Mouse (Mus musculus) gastrocnemius, postnatal 14 days (tissue): ENCODE measurements around the gene Cerk. TPM values are rescaled to one million over a fixed set of nuclear protein-coding genes. Genes with fewer than 3 reads are reported as not detected.
"Not testable (repeated sequence)": the region's sequence is repeated elsewhere in the genome, so short reads cannot be mapped to it uniquely, and the experiment has no call there.

Source experiments
- DNase-seq: peaks from one replicate; pipeline ENCODE4 v3.0.0; 2021; ENCODE audit warnings: mixed read lengths
- intact Hi-C: fragments of 180-260 bp; cut with DNase I; formaldehyde crosslinking; loops from one replicate; pipeline ENCODE4 v1.15.1; 2025; ENCODE audit warnings: low total_unique reads
- total RNA-seq, 2 experiments: library from RNA; stranded (reverse); gene quantifications; 2 replicates each; pipeline ENCODE4 v1.2.3; 2021

The Cerk gene
- total RNA-seq, 2 experiments from 2014 or later: 6.5 to 7.4 TPM

DNA sequence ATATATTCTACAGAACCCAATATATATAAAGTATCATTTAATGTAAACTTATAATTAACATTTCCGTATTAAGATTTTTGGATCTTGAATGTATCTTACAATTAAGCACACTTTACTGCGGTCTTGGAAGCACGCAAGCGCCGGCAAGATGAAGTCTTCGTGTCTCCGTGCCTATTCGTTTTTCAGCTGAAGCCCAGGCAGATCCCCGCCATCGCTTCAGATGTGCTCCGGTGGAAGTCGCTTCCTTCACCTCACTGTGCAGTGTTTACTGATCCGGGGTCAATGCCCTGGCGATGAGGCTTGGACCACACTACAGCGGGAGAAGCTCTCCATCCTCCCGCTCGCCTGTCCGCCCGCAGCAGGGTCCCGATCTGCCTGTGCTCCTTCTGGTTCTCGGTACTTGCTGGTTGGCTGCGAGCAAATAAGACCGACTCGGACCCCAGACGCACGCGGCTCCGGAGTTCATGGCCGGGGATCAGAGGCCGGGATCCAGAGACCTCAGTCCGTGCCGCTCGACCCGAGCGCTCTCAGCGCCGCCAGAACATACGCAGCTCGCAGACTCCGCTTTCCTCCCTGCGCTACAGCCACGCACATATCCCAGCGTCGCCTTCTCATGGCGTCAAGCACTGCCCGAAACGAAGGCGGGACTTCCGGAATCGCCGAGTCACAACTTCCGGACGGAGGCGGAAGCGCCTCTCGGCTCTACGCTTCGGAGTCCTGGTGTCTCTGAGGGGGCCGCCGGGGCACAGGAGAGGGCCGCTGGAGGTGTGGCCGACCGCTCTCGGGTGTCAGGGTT, 28.0 kb upstream of the Cerk start, which contains the start of gene Tbc1d22a:
Tbc1d22a (plus strand) TSS at position 707 of the 796 bp plus-strand sequence.
- intact Hi-C loops: no loop called here
- peak; percentile 91 for DNase-seq

DNA sequence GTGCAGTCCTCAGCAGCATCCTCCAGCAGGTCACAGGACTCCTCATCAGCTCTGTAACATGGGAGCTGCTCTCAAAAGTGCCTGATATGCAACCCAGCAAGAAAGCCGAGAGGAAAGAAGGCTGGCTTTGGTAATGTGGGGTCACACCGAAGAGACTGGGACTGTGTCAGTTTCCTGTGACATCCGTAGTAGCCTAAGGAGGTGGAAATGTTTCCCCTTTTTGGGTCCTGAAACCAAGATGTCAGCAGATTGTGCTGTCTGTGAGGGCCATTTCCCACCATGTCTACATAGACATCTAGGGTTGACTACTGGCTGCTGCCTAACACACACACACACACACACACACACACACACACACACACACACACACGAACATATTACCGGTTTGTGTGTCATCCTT, 26.3 kb upstream of the Cerk start:
- DNase-seq, intact Hi-C loops: not testable (repeated sequence)

DNA sequence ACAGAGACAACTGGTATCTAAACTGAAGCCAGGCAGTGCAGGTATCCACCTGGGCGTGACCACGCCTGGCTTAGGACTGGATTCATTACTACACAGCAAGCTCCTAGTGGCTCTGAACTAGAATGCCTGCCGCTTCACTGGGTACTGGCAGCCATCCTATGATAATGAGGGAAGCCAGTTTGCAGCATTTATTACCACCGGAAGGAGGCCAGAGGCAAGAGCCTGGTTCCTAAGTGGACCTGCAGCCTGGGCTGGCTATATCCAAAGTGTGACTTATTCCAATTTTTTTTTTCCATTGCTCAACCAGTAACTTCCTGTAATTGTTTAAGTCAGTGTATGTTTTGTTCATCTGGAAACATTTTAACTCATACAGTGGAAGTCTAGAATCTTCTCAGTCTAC, 20.4 kb upstream of the Cerk start:
- no peak for DNase-seq
- intact Hi-C loops: no loop called here

DNA sequence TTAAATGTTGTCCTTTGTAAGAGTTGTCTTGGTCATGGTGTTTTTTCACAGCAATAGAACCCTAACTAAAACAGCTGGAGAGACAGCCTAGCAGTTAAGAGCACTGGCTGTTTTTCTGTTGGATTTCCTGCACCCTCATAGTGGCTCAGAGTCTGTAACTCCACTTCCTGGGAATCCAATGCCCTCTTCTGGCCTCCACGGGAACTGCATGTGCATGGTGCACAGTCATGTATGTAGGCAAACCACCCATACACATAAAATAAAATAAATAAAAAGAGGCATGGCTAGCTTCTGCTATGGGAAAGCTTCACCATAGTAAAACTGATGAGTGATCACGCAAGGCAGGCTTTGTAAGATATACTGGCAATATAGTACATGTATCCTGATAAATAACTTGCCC, 19.4 kb upstream of the Cerk start:
- intact Hi-C loops: no loop called here

DNA sequence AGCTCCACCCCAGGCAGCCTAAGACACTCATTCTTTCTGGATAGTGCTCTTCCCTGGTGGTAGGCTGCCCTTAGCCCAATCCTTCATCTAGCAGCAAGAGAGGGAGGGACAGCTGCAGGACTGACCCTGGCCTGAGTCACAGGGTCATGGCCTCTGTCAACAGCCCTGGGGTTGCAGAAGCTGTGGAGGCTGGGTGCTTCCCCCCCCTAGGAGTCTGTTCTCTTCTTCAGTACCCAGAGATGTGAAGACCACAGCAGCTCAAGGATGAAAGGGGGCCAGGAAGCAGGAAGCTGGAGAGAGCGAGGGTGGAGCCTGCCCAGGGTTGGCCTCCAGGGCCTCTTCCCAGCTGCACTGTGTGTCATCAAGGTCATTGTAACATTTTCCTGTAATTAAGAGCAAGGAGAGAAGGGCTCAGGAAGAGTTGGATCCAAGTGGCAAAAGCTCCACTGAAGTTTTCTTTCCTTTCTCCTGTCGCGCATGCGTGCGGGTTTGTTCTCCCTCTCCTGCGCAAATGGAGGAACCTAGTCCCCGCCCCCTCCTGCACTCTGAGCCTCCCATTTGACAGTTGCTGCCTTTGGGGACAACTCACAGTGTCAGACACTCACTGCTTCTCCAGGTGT, 18.1 kb upstream of the Cerk start:
- peak; percentile 58 for DNase-seq
- intact Hi-C loops: no loop called here

More for the DNA sequence above, 19.4 kb upstream of the Cerk start:
- no peak for DNase-seq

DNA sequence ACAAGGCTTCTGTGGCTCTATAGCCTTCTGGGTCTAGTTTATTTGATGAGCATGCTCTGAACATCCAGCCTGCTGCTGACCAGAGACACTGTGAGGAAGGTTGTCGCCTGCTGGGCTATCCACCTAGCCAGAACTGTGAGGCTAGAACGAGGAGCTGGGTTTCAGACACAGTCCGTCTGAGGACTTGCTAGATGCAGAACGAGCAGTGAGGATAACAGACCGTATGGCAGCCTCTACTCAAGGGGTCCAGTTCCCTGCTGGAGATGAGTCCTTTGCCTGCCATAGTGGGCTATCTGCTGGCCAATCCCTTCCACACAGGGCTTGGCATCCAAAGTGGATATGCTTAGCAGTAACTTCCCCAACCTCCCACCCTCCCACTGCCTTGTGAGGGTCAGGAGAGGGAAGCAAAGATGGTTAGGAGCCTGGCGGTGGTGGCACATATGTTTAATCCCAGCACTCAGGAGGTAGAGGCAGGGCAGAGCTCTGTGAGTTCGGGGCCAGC, 17.4 kb upstream of the Cerk start:
- DNase-seq: no peak
- intact Hi-C loops: no loop called here

DNA sequence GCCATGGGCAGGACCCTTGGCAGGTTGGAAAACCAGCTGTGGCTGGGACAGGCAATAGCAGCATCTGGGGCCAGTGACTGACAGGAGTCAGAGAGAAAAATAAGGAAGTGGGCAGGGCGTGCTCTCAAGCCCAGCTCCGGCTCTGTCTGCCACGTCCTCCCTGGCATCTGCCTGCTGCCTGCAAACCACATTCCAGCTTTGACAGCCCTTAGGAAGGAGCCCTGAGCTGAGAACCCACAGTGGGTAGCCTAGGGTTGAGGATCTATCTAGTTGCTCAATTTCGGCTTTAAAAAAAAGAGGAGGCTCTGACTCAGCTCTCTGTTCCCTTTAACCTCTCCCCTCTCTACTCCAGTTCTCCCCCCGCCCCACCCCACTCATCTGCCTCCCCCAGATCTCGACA, 16.7 kb upstream of the Cerk start:
- intact Hi-C loops: no loop called here
- no peak for DNase-seq

DNA sequence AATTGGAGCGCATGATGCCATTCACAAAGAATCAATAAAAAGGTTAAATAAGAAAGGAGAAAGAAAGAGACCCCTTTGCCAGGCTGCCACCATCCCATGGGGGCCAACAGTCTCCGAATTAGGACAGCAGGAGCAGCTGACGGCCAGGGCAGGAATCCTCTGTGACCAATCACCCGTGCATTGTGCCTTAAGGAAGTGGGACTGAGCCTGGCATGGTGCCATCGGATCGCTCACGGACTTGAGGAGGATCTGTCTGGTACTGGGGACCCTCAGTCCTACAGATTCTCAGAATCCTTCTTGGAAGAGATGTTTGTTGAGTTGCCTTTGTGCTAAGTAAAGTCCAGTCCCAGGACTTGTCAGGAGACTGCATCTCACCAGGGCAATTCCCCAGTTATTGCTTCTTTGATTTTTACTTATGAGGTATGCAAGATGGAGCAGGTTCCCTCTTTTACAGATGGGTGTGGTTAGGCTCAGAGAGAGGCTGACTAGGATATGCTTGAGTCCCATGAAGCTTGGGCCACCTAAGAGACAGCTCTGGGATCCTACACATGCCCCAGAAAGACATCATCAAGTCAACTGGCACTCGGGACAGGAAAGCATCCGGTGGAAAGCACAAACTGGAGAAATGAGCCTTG, 15.9 kb upstream of the Cerk start:
- DNase-seq: peak; percentile 54
- intact Hi-C loops: no loop called here

DNA sequence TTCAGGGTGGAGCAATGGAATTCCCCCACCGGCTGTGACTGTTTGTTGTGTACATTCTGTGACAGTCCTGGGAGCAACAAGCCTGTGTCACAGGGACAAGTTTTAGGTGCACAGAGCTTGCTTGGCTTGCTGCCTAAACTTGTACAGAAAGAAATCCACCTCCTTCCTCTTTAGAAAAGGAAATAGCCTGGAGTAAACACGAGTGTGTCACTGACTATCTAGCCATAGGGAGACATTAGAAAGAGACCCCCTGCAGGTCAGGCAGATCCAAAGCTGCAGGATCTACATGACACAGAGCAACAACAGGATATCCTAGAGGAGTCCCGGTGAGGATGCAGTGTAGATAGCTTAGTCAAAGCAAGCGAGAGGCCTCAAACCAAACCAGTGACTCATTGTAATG, 15.2 kb upstream of the Cerk start:
- DNase-seq: no peak
- intact Hi-C loops: no loop called here

DNA sequence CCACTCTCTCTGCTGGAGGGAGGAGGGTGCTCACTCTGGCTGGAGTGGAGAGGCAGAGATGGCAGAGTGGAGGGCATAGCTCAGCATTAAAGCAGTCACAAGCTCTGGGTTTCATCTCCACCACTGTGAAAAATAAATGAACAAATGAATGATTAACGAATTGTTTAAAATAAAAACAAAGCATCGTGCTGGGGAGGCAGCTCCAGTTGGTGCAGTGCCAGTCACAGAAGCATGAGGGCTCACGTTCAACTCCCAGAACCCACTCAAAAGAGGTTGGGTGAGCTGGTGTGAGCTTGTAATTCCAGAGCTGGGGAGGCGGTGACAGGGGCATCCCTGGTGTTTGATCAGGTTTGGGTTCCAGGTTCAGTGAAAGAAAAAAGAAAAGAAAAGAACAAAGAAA, 14.2 kb upstream of the Cerk start:
- DNase-seq: no peak
- intact Hi-C loops: no loop called here

DNA sequence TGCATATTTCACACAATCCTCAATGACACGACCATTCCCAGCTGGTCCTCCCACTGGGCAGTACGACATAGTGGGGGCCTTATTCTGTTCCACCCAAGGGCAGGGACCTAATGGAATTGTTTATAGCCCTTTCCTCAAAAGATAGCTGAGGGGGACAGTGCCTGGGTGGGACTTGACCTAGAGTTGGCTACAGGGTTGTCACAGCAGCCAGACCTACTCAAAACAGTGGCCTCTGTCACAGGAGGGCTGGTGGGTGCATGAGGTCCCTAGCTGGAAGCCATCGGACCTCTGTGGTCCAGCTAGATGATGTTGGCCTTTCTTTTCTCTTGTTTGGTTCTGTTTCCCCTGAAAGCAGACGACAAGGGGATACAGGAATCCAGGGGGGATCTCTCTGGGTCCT, 13.5 kb upstream of the Cerk start:
- DNase-seq: no peak
- intact Hi-C loops: no loop called here

DNA sequence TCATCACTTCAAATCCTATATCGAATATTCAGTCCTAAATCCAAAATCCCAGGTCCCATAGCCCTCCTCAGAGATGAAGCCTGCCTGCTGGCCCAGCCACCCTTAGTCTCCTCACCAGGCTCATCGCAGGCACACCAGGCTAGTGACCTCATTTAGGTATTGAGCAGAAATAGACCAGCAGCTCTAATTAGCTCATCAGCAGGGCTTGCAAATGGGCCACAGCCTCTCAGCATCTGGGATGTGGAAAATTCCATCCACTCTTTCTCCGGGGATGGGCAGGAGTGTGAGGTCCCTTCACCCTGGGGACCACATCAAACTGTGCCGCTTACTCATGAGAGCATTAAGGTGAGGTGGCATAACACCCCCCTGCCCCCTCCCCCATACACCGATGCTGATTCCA, 13.1 kb upstream of the Cerk start:
- no peak for DNase-seq
- intact Hi-C loops: no loop called here

DNA sequence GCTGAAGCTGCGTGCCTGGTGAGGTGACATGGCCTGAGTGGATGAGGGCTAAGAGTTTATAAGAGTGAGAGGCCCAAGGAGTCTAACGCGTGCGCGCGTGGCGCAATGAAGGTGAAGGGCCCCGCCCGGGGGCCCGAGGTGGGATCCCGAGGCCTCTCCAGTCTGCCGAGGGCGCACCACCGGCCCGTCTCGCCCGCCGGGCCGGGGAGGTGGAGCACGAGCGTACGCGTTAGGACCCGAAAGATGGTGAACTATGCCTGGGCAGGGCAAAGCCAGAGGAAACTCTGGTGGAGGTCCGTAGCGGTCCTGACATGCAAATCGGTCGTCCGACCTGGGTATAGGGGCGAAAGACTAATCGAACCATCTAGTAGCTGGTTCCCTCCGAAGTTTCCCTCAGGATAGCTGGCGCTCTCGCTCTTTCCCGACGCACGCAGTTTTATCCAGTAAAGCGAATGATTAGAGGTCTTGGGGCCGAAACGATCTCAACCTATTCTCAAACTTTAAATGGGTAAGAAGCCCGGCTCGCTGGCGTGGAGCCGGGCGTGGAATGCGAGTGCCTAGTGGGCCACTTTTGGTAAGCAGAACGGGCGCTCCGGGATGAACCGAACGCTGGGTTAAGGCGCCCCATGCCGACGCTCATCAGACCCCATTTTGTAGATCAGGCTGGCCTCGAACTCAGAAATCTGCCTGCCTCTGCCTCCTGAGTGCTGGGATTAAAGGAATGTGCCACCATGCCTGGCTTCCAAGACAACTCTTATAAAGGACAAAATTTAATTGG, 8.9 kb upstream of the Cerk start:
- peak; percentile 48 for DNase-seq
- intact Hi-C loops: not testable (repeated sequence)

DNA sequence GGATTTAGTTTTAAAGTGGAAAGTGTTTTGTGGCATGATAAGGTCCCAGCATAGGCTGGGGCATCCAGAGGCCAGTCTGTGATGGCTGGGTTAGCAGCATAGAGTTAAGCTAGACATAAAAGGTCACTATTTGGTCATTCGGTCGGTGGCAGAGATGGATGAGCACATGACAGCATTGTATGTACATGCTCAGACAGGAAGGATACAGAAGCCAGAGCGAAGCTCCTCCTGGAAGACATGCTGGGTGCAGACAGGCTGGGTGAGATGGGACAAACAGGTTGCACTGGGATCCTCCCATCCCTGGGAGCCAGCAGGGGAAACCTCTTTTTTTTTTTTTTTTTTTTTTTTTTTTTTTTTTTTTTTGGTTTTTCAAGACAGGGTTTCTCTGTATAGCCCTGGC, 6.0 kb upstream of the Cerk start:
- intact Hi-C loops: no loop called here
- no peak for DNase-seq

DNA sequence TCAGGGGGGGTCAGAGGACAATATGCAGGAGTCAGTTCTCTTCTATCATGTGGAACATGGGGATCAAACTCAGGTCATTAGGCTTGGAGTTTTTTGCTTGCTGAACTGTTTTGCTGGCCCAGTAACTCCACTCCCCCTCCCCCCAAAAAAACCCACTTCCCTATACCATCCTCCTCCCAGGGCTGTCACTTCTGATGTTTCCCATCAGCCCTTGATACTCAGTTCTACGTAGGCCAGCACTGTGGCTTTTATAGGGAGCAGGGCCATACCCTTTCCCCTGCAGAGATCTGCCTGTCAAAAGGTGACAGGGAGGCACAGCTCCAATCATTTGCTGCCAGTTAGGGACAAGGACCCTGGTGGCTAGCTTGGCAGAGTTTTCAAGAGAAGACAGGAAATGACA, 5.6 kb upstream of the Cerk start:
- intact Hi-C loops: no loop called here
- DNase-seq: no peak

DNA sequence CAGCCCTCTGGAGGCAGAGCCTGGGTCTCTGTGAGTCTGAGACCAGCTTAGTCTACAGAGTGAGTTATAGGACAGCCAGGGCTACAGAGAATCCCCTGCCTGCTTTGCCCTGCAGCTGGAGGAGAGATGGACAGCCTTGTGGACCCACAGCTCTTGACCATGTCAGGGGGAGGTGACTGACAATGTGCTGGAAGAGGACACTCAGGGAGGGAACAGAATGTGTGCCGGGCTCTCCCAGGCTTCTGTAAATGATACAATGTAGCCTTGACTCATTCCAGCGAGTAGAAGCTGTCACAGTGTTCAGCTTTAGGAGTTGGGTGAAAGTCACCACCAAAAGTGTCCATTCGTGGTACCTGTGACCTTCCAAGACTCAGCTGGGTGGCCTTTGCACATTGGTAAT, 4.4 kb upstream of the Cerk start:
- DNase-seq: no peak
- intact Hi-C loops: no loop called here

DNA sequence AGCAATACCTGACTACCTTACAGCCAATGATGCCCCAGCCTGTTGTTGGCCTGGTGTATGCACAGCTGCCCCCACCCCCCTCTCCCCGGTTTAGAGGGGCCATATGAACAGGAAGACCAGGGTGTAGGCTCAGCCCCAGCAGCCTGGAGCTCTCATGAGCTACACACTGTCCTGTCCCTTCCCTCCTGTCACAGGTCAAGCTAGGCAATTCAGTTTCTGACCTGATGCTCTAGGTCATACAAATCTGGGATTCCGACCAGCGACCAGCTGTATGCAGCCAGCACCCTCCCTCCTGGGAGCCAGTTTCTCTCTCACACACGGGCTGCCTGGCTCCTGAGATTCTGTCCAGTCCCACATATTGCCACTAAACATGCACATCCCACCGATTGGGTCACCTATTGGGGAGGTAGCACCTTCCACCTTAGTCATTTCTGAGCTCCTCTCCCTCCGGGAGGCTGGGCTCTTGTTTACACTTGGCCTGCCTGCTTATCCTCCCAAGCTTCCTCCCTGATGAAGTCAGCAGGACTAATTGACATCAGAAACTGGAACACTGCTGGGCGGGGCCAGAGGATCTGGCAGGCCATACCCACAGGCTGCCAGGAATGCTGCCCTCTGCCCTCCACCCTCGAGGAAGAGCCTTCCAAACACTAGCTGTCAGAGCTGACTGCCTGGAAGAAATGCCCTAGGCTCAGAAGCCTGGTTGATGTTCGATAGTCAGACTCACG, 3.0 kb upstream of the Cerk start:
- intact Hi-C loops: no loop called here
- DNase-seq: peak; percentile 84

DNA sequence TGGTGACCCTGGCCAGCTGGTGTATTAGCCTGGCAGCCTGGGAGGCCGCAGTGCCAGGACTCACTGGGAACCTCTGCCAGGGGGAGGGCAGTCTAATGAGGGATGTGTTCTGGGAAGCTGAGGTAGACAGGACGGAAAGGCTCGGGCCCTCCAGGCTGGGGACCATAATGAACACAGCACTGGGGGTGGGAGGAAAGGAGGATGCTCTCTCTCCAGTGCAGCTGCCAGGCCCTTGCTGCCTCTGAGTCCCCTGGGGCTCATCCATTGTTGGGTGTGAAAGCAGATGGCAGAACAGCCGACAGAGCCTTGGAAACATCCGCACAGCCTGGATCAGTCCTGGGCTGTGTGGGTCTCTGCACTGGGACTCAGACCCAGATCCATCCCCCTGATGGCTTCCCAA, 2.2 kb upstream of the Cerk start:
- intact Hi-C loops: no loop called here
- peak; percentile 72 for DNase-seq

DNA sequence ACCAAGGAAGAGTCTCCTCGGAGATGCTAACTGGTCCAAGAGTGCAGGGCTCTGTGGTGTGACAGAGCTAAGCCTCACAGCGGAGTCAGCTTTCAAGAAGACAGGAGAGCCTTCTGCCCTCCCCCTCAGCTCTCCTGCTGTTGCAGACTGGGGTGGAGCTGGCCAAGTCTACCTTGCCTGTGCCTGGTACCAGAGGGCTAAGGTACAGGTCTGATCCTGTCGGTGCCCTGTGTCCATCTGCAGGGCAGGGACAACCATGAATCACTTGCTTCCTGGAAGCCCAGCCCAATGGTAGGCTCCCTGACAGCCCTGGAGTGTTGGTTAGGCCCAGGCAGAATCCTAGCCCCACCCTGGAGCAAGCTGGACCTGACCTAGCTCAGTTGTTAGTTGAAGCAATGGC, 745 bp upstream of the Cerk start:
- no peak for DNase-seq
- intact Hi-C loops: no loop called here
